In the genomic region with DNA sequence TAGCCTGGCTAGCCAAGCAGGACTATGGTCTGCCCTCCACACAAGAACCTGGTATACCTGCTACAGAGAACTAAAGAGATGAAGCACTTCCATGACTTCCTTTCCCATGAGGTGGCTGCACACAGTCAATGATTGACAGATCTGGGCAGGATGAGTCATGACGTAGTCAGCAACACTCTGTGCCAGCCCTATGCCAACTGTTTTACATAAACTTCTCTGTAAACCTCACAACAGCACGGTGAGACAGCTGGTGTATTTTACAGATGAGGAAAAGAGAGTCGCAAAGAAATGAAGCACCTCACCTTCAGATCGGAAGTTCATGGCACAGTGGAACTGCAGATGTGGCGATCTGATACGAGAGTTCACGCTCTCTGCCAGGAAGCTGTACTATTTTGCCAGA, we compare ENCODE assay signal across 9 mouse cellular contexts. TPM values are rescaled to one million over a fixed set of nuclear protein-coding genes. Genes with fewer than 3 reads are reported as not detected.
DNase-seq lines count a peak whose midpoint lies in the region; ATAC-seq and TF ChIP-seq lines count a peak whose summit lies in the region.
"Had no signal": no experiment of that assay in that cellular context is flagged by ENCODE, and none has a peak within 500 bp of the region (broad histone marks: within the 10 kb centered on the region; RNA-seq: fewer than 3 reads in every experiment).

No protein-coding gene starts in this region.

- POLR2A ChIA-PET in Patski (lab: Charles Lee): interaction anchor here (0.7 kb wide), 1 partner anchor 49 kb away, joined by 4 read pairs; no protein-coding TSS in a partner anchor

- H3K27me3 ChIP-seq in Patski: no peaks in the 10 kb centered on the region
- H3K27me3 ChIP-seq: limb, embryonic 13.5 days had no signal

- no peak for TF ChIP-seq CTCF in layer of hippocampus, adult 2 months (conservative IDR thresholded peaks at IDR 0.05)
- TF ChIP-seq CTCF in Patski (IDR thresholded peaks at IDR 0.05): no peak

- no peak overlapping the region for H3K27ac ChIP-seq in layer of hippocampus, adult 2 months
- H3K27ac ChIP-seq: limb, embryonic 13.5 days had no signal

- no peak overlapping the region for H3K4me3 ChIP-seq in layer of hippocampus, adult 2 months
- H3K4me3 ChIP-seq: limb, embryonic 13.5 days had no signal

- peak; percentile 29 to 39 for DNase-seq in layer of hippocampus, adult 2 months (ENCODE audit: low spot score in 2 of 2)
- DNase-seq in layer of hippocampus, postnatal 25 days (ENCODE audit: extremely low spot score in 1 of 2, low spot score in 1 of 2): no peak
- peak; percentile 89 for DNase-seq in Patski (ENCODE audit: low read depth, low spot score)
- peak; percentile 37 to 45 for DNase-seq in kidney, adult 8-10 months
- DNase-seq in naive thymus-derived CD4-positive, alpha-beta T cell, adult 2 months (ENCODE audit: low read depth): peak; percentile 20
- DNase-seq in retina, embryonic 14.5 days (ENCODE audit: low spot score): no peak
- DNase-seq: gastrocnemius, postnatal 36 days had no signal

- in situ Hi-C loops in Patski (cut with MboI; ENCODE audit: low pct_unique_long_range_greater_than_20kb): no loop called here

- CTCF ChIA-PET in Patski (lab: Charles Lee): no interaction called here

- ATAC-seq in Patski: peak; percentile 78
- no peak for ATAC-seq in cerebellum, adult (ENCODE audit: insufficient number of reproducible peaks, low FRiP score, low TSS enrichment)

RNA-seq across cellular contexts. Expression of gene Egr2, which starts 47.8 kb away (rescaled TPM):
- total RNA-seq in layer of hippocampus, adult 2 months (2021): 1 to 10 TPM; 1.7 to 2.2 TPM
- total RNA-seq in layer of hippocampus, postnatal 25 days (2021): 1 to 10 TPM; 2.2 to 2.3 TPM
- 2.4 TPM for polyA plus RNA-seq in Patski (2021)

Comparison
In these comparisons a context has a peak if more than half of its experiments do, and no peak if none do; other contexts are left out.
1. DNase-seq: peak in layer of hippocampus, adult 2 months (2 of 2), Patski (single experiment), kidney, adult 8-10 months (2 of 2) and naive thymus-derived CD4-positive, alpha-beta T cell, adult 2 months (single experiment); none in layer of hippocampus, postnatal 25 days (0 of 2) and retina, embryonic 14.5 days (single experiment).